Mouse (Mus musculus) bone marrow, adult 2 months (tissue): ENCODE results near the gene Dio1.

ENCODE experiments used
- CTCF ChIP-seq: fragments of 200-500 bp; IDR thresholded peaks from 2 replicates; pipeline ENCODE4 v1.5.1; 2011; ENCODE audit warnings: low read length, control low read depth; ENCODE audit not compliant: control insufficient read depth, insufficient read depth
- POLR2A ChIP-seq: fragments of 200-500 bp; IDR thresholded peaks from 2 replicates; pipeline ENCODE4 v1.6.1; 2011; ENCODE audit warnings: low read depth, mild to moderate bottlenecking, control low read depth, low read length, borderline replicate concordance; ENCODE audit not compliant: control insufficient read depth

GRCm38 (mm10) chr4:107348529-107349310, 41.8 kb upstream of the Dio1 start:
- TF ChIP-seq CTCF (no peak), POLR2A (no peak)
